Mouse (Mus musculus) neural tube, embryonic 15.5 days (tissue): ENCODE data around the gene Rbm45. TPM values are rescaled to one million over a fixed set of nuclear protein-coding genes. Genes with fewer than 3 reads are reported as not detected.

Experiments
- ATAC-seq: fragments of 200-750 bp; cut with Nextera tagmentation; 2 replicates; pipeline ENCODE4 v1.8.0; 2017; ENCODE audit warnings: mild to moderate bottlenecking, moderate TSS enrichment, moderate library complexity; ENCODE audit not compliant: low FRiP score
- H3K27ac ChIP-seq: fragments of 300-500 bp; sonication (generic); replicated peaks from 2 replicates; pipeline ENCODE4 v1.5.1; 2015; ENCODE audit warnings: mild to moderate bottlenecking, inconsistent platforms
- H3K27me3 ChIP-seq: fragments of 300-500 bp; sonication (generic); replicated peaks from 2 replicates; pipeline ENCODE4 v1.6.1; 2015; ENCODE audit warnings: inconsistent platforms
- H3K36me3 ChIP-seq: fragments of 300-500 bp; sonication (generic); 2 replicates; pipeline ENCODE4 v1.6.1; 2015; ENCODE audit warnings: inconsistent platforms
- H3K4me1 ChIP-seq: fragments of 300-500 bp; sonication (generic); 2 replicates; pipeline ENCODE4 v1.6.1; 2015; ENCODE audit warnings: inconsistent platforms
- H3K4me2 ChIP-seq: fragments of 300-500 bp; sonication (generic); 2 replicates; pipeline ENCODE4 v1.6.1; 2015; ENCODE audit warnings: inconsistent platforms, mild to moderate bottlenecking, moderate library complexity
- H3K4me3 ChIP-seq: fragments of 300-500 bp; sonication (generic); replicated peaks from 2 replicates; pipeline ENCODE4 v1.5.1; 2015; ENCODE audit warnings: mild to moderate bottlenecking, inconsistent platforms
- H3K9ac ChIP-seq: fragments of 300-500 bp; sonication (generic); replicated peaks from 2 replicates; pipeline ENCODE4 v1.6.1; 2015; ENCODE audit warnings: mild to moderate bottlenecking, inconsistent platforms
- H3K9me3 ChIP-seq: fragments of 300-500 bp; sonication (generic); replicated peaks from 2 replicates; pipeline ENCODE4 v1.6.1; 2016; ENCODE audit warnings: inconsistent platforms
- WGBS: fragments of 180-500 bp; shearing (Covaris S2); methylation state at CpG from one replicate; pipeline ENCODE4 v1.1.7; 2015; ENCODE audit warnings: mixed read lengths; 5-methylcytosine and 5-hydroxymethylcytosine counted together
- polyA plus RNA-seq: library from polyadenylated mRNA; unstranded; fragments of >200 nt; fragmentation: Nextera tagmentation; extraction: Ambion mirVana; gene quantifications from 2 replicates; pipeline ENCODE4 v1.2.1, GENCODE M21; 2015

Rbm45 gene
- polyA plus RNA-seq, 1 experiment from 2014 or later = 17.6 TPM

GRCm38 (mm10) chr2:76347839-76348238, 21.9 kb upstream of the Rbm45 start:
- Histone ChIP-seq H3K36me3 (no peaks in the 10 kb centered on the region), H3K9me3 (no peaks in the 10 kb centered on the region), H3K9ac (no peak overlapping the region), H3K27me3 (no peaks in the 10 kb centered on the region), H3K4me2 (no peak overlapping the region), H3K4me3 (no peak overlapping the region), H3K4me1 (no peaks in the 10 kb centered on the region), H3K27ac (no peak overlapping the region)
- no peak for ATAC-seq
- WGBS = 77% methylated on average over 6 of the region's 6 CpGs

GRCm38 (mm10) chr2:76360226-76360625, 9.6 kb upstream of the Rbm45 start, which contains the start of gene Cyct:
Gene Cyct, minus strand, starts transcription at chr2:76360450.
- Histone ChIP-seq H3K4me3 (no peak within 1 kb of the TSS), H3K9me3 (no peaks in the 10 kb centered on the region), H3K9ac (no peak within 1 kb of the TSS), H3K4me2 (no peak within 1 kb of the TSS), H3K36me3 (no peaks in the 10 kb centered on the region), H3K4me1 (no peaks in the 10 kb centered on the region), H3K27ac (no peak within 1 kb of the TSS), H3K27me3 (no peaks in the 10 kb centered on the region)
- 81% methylated on average over 11 of the region's 11 CpGs for WGBS
- ATAC-seq = no peak

- no peak overlapping the region for H3K4me2 ChIP-seq
- H3K4me1 ChIP-seq = no peaks in the 10 kb centered on the region
- H3K27me3 ChIP-seq = no peaks in the 10 kb centered on the region
- no peak overlapping the region for H3K4me3 ChIP-seq
- no peak overlapping the region for H3K27ac ChIP-seq
- no peak overlapping the region for H3K9ac ChIP-seq
- H3K36me3 ChIP-seq = no peaks in the 10 kb centered on the region
- no peaks in the 10 kb centered on the region for H3K9me3 ChIP-seq
- 66% methylated on average over 2 of the region's 2 CpGs for WGBS
- no peak for ATAC-seq
These were observed 7.7 kb upstream of the Rbm45 start for GRCm38 (mm10) chr2:76362111-76362510.

- Histone ChIP-seq H3K9ac (no peak overlapping the region), H3K27me3 (no peaks in the 10 kb centered on the region), H3K4me1 (peaks cover 5% of the 10 kb centered on the region), H3K9me3 (no peaks in the 10 kb centered on the region), H3K27ac (no peak overlapping the region), H3K4me2 (no peak overlapping the region), H3K36me3 (no peaks in the 10 kb centered on the region), H3K4me3 (no peak overlapping the region)
- ATAC-seq = no peak
- 79% methylated on average over 4 of the region's 4 CpGs for WGBS
These were observed 4.0 kb upstream of the Rbm45 start for GRCm38 (mm10) chr2:76365811-76366210.

GRCm38 (mm10) chr2:76367188-76367922, 2.4 kb upstream of the Rbm45 start:
- ATAC-seq = no peak
- Histone ChIP-seq H3K27ac (no peak overlapping the region), H3K9me3 (no peaks in the 10 kb centered on the region), H3K4me1 (peaks cover 17% of the 10 kb centered on the region), H3K9ac (no peak overlapping the region), H3K4me2 (no peak overlapping the region), H3K27me3 (no peaks in the 10 kb centered on the region), H3K36me3 (peaks cover 5% of the 10 kb centered on the region; the same call in 1 of the 2 replicates), H3K4me3 (no peak overlapping the region)
- WGBS = 18% methylated on average over 9 of the region's 9 CpGs

GRCm38 (mm10) chr2:76368861-76369660, 723 bp upstream of the Rbm45 start:
- Histone ChIP-seq H3K4me1 (peaks cover 17% of the 10 kb centered on the region), H3K4me2 (no peak overlapping the region), H3K9ac (no peak overlapping the region), H3K36me3 (peaks cover 18% of the 10 kb centered on the region), H3K27ac (no peak overlapping the region), H3K4me3 (0 out of 2 replicates have a peak overlapping the region, but pooled peaks have one; percentile 89), H3K9me3 (no peaks in the 10 kb centered on the region), H3K27me3 (no peaks in the 10 kb centered on the region)
- ATAC-seq = 0 out of 2 replicates have a peak, but pooled peaks have one; percentile 26
- 81% methylated on average over 13 of the region's 13 CpGs for WGBS

GRCm38 (mm10) chr2:76370656-76370922, 805 bp downstream of the Rbm45 start:
- Histone ChIP-seq H3K27ac (no peak overlapping the region; the same call in 1 of the 2 replicates), H3K9me3 (no peaks in the 10 kb centered on the region), H3K4me3 (peak overlapping the region; percentile 89), H3K27me3 (no peaks in the 10 kb centered on the region), H3K9ac (peak overlapping the region; percentile 82), H3K4me2 (peak overlapping the region; percentile 95), H3K4me1 (peaks cover 17% of the 10 kb centered on the region), H3K36me3 (peaks cover 30% of the 10 kb centered on the region)
- WGBS = 3% methylated on average over 7 of the region's 7 CpGs
- ATAC-seq = no peak

GRCm38 (mm10) chr2:76372244-76372643, 2.5 kb downstream of the Rbm45 start:
- Histone ChIP-seq H3K4me2 (no peak overlapping the region), H3K27ac (no peak overlapping the region), H3K36me3 (peaks cover 42% of the 10 kb centered on the region), H3K4me1 (peaks cover 17% of the 10 kb centered on the region), H3K4me3 (no peak overlapping the region), H3K9ac (no peak overlapping the region), H3K9me3 (no peaks in the 10 kb centered on the region), H3K27me3 (no peaks in the 10 kb centered on the region)
- no peak for ATAC-seq
- WGBS = 91% methylated on average over 4 of the region's 4 CpGs

- WGBS = 94% methylated on average over 6 of the region's 6 CpGs
- peaks cover 64% of the 10 kb centered on the region for H3K36me3 ChIP-seq
- no peak overlapping the region for H3K27ac ChIP-seq
- no peak overlapping the region for H3K9ac ChIP-seq
- no peak overlapping the region for H3K4me2 ChIP-seq
- H3K9me3 ChIP-seq = no peaks in the 10 kb centered on the region
- no peaks in the 10 kb centered on the region for H3K27me3 ChIP-seq
- no peak for ATAC-seq
- peaks cover 17% of the 10 kb centered on the region for H3K4me1 ChIP-seq
- H3K4me3 ChIP-seq = no peak overlapping the region
These were observed 4.9 kb downstream of the Rbm45 start for GRCm38 (mm10) chr2:76374544-76375206.

GRCm38 (mm10) chr2:76378646-76379045, 8.9 kb downstream of the Rbm45 start:
- no peak for ATAC-seq
- H3K27me3 ChIP-seq = no peaks in the 10 kb centered on the region
- no peak overlapping the region for H3K27ac ChIP-seq
- H3K9ac ChIP-seq = no peak overlapping the region
- H3K36me3 ChIP-seq = peaks cover 80% of the 10 kb centered on the region
- no peaks in the 10 kb centered on the region for H3K9me3 ChIP-seq
- H3K4me2 ChIP-seq = no peak overlapping the region
- no peaks in the 10 kb centered on the region for H3K4me1 ChIP-seq
- H3K4me3 ChIP-seq = no peak overlapping the region
- WGBS = 95% methylated on average over 19 of the region's 19 CpGs

- Histone ChIP-seq H3K4me3 (no peak overlapping the region), H3K4me2 (no peak overlapping the region), H3K36me3 (peaks cover 24% of the 10 kb centered on the region), H3K9me3 (no peaks in the 10 kb centered on the region), H3K4me1 (no peaks in the 10 kb centered on the region), H3K27ac (no peak overlapping the region), H3K9ac (no peak overlapping the region), H3K27me3 (no peaks in the 10 kb centered on the region)
- ATAC-seq = no peak
These were observed 16.7 kb downstream of the Rbm45 start for GRCm38 (mm10) chr2:76386531-76386930.

GRCm38 (mm10) chr2:76400178-76400577, 30.4 kb downstream of the Rbm45 start:
- H3K4me2 ChIP-seq = no peak overlapping the region
- H3K36me3 ChIP-seq = no peaks in the 10 kb centered on the region
- no peaks in the 10 kb centered on the region for H3K9me3 ChIP-seq
- H3K27me3 ChIP-seq = no peaks in the 10 kb centered on the region
- no peak overlapping the region for H3K9ac ChIP-seq
- ATAC-seq = no peak
- no peak overlapping the region for H3K4me3 ChIP-seq
- no peak overlapping the region for H3K27ac ChIP-seq
- peaks cover 8% of the 10 kb centered on the region for H3K4me1 ChIP-seq
